Comparison of ENCODE assay signal across 16 mouse cellular contexts in the genomic region with DNA sequence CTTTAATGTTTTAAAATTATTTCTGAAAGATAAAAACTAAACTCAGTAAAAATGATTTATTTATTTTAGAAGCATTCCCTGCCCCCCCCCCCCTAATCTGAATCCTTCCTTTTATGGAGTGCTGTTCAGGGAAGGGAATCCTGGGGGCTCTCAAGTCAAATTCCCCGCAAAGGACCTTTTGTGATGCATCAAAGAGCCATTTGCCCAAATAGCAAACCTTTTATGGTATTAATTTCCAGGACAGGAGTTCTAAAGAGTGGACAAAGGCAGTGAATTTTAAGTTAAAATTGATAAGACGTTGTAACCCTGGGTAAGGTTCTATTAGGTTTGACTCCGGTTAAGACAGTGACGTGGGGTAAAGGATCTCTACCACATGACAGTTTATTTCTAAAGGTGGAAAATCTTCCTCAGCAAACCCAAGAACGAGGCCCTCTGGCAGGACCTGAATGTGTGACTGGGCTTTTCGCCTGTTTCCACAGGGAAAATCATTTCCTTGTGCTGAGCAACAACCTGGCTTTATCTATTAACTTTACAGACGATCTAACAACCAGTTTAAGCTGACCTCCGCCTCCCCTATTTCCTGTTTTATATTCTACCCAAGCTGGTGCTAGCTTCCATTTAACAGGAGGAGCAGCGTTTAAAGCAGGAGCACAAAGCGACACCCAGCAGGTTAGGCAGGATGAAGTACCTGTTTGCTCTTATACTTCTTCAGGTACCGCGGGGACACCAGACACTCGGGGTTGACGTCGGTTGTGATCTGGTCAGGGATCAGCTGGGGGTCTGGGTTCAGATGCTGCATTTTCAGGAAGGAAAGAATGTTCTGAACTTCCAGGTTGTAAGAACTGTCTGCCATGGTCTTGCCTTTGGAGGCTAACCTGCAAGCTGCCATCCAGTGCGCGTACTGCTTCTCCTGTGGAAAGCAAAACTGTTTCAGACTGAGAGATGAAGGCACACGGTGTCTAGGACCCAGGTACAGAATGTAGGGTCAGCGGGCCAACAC. TPM values are rescaled to one million over a fixed set of nuclear protein-coding genes. Genes with fewer than 3 reads are reported as not detected.
DNase-seq lines count a peak whose midpoint lies in the region; ATAC-seq and TF ChIP-seq lines count a peak whose summit lies in the region.
"Had no signal": no experiment of that assay in that cellular context is flagged by ENCODE, and none has a peak within 500 bp of the region (broad histone marks: within the 10 kb centered on the region; RNA-seq: fewer than 3 reads in every experiment).

No protein-coding gene starts in this region.

- no peak for TF ChIP-seq EP300 in stomach, postnatal 0 days (optimal IDR thresholded peaks at IDR 0.05)

- no peak overlapping the region for H3K4me2 ChIP-seq in forebrain, embryonic 11.5 days (ENCODE audit: low read depth, low read length, severe bottlenecking)
- H3K4me2 ChIP-seq in kidney, embryonic 14.5 days (replicated peaks; ENCODE audit: low read depth, low read length): no peak overlapping the region
- H3K4me2 ChIP-seq in stomach, postnatal 0 days (replicated peaks; ENCODE audit: low read depth): no peak overlapping the region
- H3K4me2 ChIP-seq: limb, embryonic 15.5 days; midbrain, embryonic 12.5 days; neural tube, embryonic 15.5 days had no signal

- H3K36me3 ChIP-seq in forebrain, embryonic 10.5 days (replicated peaks): peaks cover 89% of the 10 kb centered on the region
- H3K36me3 ChIP-seq in forebrain, embryonic 11.5 days (ENCODE audit: control insufficient read depth, insufficient read depth, low read length): peaks cover 7% of the 10 kb centered on the region; the same call in 1 of the 2 replicates
- H3K36me3 ChIP-seq in kidney, embryonic 14.5 days (ENCODE audit: control insufficient read depth, insufficient read depth, low read length): peaks cover 80% of the 10 kb centered on the region
- H3K36me3 ChIP-seq in testis, adult 2 months (ENCODE audit: control insufficient read depth, insufficient read depth, low read length): no peaks in the 10 kb centered on the region
- peaks cover 16% of the 10 kb centered on the region for H3K36me3 ChIP-seq in stomach, postnatal 0 days (ENCODE audit: control insufficient read depth, insufficient read depth, low read length)
- H3K36me3 ChIP-seq: G1E had no signal

- no peaks in the 10 kb centered on the region for H3K27me3 ChIP-seq in forebrain, embryonic 10.5 days (ENCODE audit: poor library complexity, severe bottlenecking)
- no peaks in the 10 kb centered on the region for H3K27me3 ChIP-seq in forebrain, embryonic 11.5 days (ENCODE audit: control insufficient read depth, insufficient read depth, low read length)
- no peaks in the 10 kb centered on the region for H3K27me3 ChIP-seq in kidney, embryonic 14.5 days (ENCODE audit: control insufficient read depth, insufficient read depth, low read length)
- H3K27me3 ChIP-seq in testis, adult 2 months (ENCODE audit: control insufficient read depth, insufficient read depth, low read length): no peaks in the 10 kb centered on the region
- H3K27me3 ChIP-seq in stomach, postnatal 0 days (ENCODE audit: control insufficient read depth, insufficient read depth, low read length): no peaks in the 10 kb centered on the region
- H3K27me3 ChIP-seq: limb, embryonic 15.5 days; midbrain, embryonic 12.5 days; neural tube, embryonic 15.5 days had no signal

- no peak for TF ChIP-seq CTCF in testis, adult 2 months (IDR thresholded peaks at IDR 0.05; ENCODE audit: control insufficient read depth, insufficient read depth, insufficient replicate concordance, low read depth, low read length)
- no peak for TF ChIP-seq CTCF in stomach, postnatal 0 days (IDR thresholded peaks at IDR 0.05; ENCODE audit: low read depth)

- no peak for TF ChIP-seq POLR2A in testis, adult 2 months (IDR thresholded peaks at IDR 0.05; ENCODE audit: control insufficient read depth, low read depth, low read length)

- no peak overlapping the region for H3K9ac ChIP-seq in forebrain, embryonic 11.5 days (ENCODE audit: low read length)
- H3K9ac ChIP-seq in kidney, embryonic 14.5 days (ENCODE audit: low read depth, low read length): no peak overlapping the region
- peak overlapping the region; percentile 23; the same call in 1 of the 2 replicates for H3K9ac ChIP-seq in stomach, postnatal 0 days (ENCODE audit: low read length)
- H3K9ac ChIP-seq: limb, embryonic 15.5 days; midbrain, embryonic 12.5 days; neural tube, embryonic 15.5 days had no signal

- ATAC-seq in forebrain, embryonic 11.5 days (replicated peaks; ENCODE audit: low FRiP score): no peak
- ATAC-seq in kidney, embryonic 14.5 days (ENCODE audit: low FRiP score, low TSS enrichment): no peak
- no peak for ATAC-seq in stomach, postnatal 0 days (ENCODE audit: low FRiP score, low TSS enrichment)
- ATAC-seq in activated CD4-positive, CD25-positive, alpha-beta regulatory T cell, adult 4 months: no peak
- ATAC-seq: hindbrain, embryonic 16.5 days had no signal

- DNase-seq in forebrain, embryonic 10.5 days (ENCODE audit: extremely low spot score, low spot score): no peak
- no peak for DNase-seq in forebrain, embryonic 11.5 days (ENCODE audit: low spot score)
- DNase-seq in kidney, postnatal 36 days: no peak
- no peak for DNase-seq in testis, postnatal 10 days (ENCODE audit: low spot score)
- no peak for DNase-seq in stomach, postnatal 0 days (ENCODE audit: low spot score)
- DNase-seq: cerebellum, postnatal 36 days; right cerebral cortex, postnatal 14 days had no signal

- H3K4me3 ChIP-seq in forebrain, embryonic 10.5 days: no peak overlapping the region
- H3K4me3 ChIP-seq in forebrain, embryonic 11.5 days (ENCODE audit: low read depth, low read length): no peak overlapping the region
- no peak overlapping the region for H3K4me3 ChIP-seq in kidney, embryonic 14.5 days (ENCODE audit: low read length)
- no peak overlapping the region for H3K4me3 ChIP-seq in testis, adult 2 months (ENCODE audit: control insufficient read depth, low read depth, low read length)
- H3K4me3 ChIP-seq in stomach, postnatal 0 days (ENCODE audit: low read depth, low read length): no peak overlapping the region
- H3K4me3 ChIP-seq: erythroblast, embryonic 14.5 days; limb, embryonic 15.5 days; midbrain, embryonic 12.5 days; neural tube, embryonic 15.5 days had no signal

- H3K9me3 ChIP-seq in forebrain, embryonic 10.5 days: peaks cover under 1% of the 10 kb centered on the region
- peaks cover under 1% of the 10 kb centered on the region; the same call in 1 of the 2 replicates for H3K9me3 ChIP-seq in forebrain, embryonic 11.5 days (ENCODE audit: control insufficient read depth, low read length)
- H3K9me3 ChIP-seq in kidney, embryonic 14.5 days (ENCODE audit: control insufficient read depth, low read length): peaks cover 1% of the 10 kb centered on the region; the same call in 1 of the 2 replicates
- H3K9me3 ChIP-seq in stomach, postnatal 0 days (ENCODE audit: control insufficient read depth, low read length): no peaks in the 10 kb centered on the region
- H3K9me3 ChIP-seq: limb, embryonic 15.5 days; neural tube, embryonic 15.5 days had no signal

- peak overlapping the region; percentile 6; the same call in 1 of the 2 replicates for H3K27ac ChIP-seq in forebrain, embryonic 10.5 days
- no peak overlapping the region for H3K27ac ChIP-seq in forebrain, embryonic 11.5 days (ENCODE audit: low read depth, low read length)
- H3K27ac ChIP-seq in kidney, embryonic 14.5 days (ENCODE audit: low read depth, low read length): peak overlapping the region; percentile 76; the same call in 1 of the 2 replicates
- peak overlapping the region; percentile 12; the same call in 1 of the 2 replicates for H3K27ac ChIP-seq in testis, adult 2 months (ENCODE audit: control insufficient read depth, insufficient read depth, low read depth, low read length)
- H3K27ac ChIP-seq in stomach, postnatal 0 days (replicated peaks): peak overlapping the region; percentile 79

- H3K4me1 ChIP-seq in forebrain, embryonic 10.5 days: peaks cover 31% of the 10 kb centered on the region
- H3K4me1 ChIP-seq in forebrain, embryonic 11.5 days (replicated peaks; ENCODE audit: control insufficient read depth, insufficient read depth, low read length): peaks cover 4% of the 10 kb centered on the region
- peaks cover 17% of the 10 kb centered on the region for H3K4me1 ChIP-seq in kidney, embryonic 14.5 days (ENCODE audit: control insufficient read depth, insufficient read depth, low read length)
- no peaks in the 10 kb centered on the region for H3K4me1 ChIP-seq in testis, adult 2 months (ENCODE audit: control insufficient read depth, insufficient read depth, low read length)
- no peaks in the 10 kb centered on the region for H3K4me1 ChIP-seq in stomach, postnatal 0 days (replicated peaks; ENCODE audit: control insufficient read depth, insufficient read depth)

- WGBS in forebrain, embryonic 10.5 days: 70% methylated on average over 19 of the region's 19 CpGs
- WGBS in forebrain, embryonic 11.5 days: 72% methylated on average over 19 of the region's 19 CpGs
- 62% methylated on average over 19 of the region's 19 CpGs for WGBS in kidney, embryonic 14.5 days
- WGBS in stomach, postnatal 0 days: 66% methylated on average over 19 of the region's 19 CpGs

RNA-seq across cellular contexts. Expression of a gene that starts 59.6 kb away (rescaled TPM):
- 41.1 and 45.9 TPM in 2 replicates for polyA plus RNA-seq in forebrain, embryonic 10.5 days (2016; fragmentation: Nextera tagmentation; extraction: Ambion mirVana)
- 33.7 and 33.8 TPM in 2 replicates for polyA plus RNA-seq in forebrain, embryonic 11.5 days (2014; fragmentation: Nextera tagmentation; extraction: Ambion mirVana)
- 56.3 and 74.5 TPM in 2 replicates for polyA plus RNA-seq in kidney, embryonic 14.5 days (2014; fragmentation: Nextera tagmentation; extraction: Ambion mirVana)
- polyA plus RNA-seq in testis, adult 2 months (2012; rRNA removed): 3.5 TPM in 2 replicates
- polyA plus RNA-seq in stomach, postnatal 0 days (2015; fragmentation: Nextera tagmentation; extraction: Ambion mirVana): 44.3 and 45.3 TPM in 2 replicates
- polyA plus RNA-seq in activated CD4-positive, CD25-positive, alpha-beta regulatory T cell, adult 4 months (2017; shearing (Covaris generic)): 10 to 100 TPM; 57.6 to 71.0 TPM
- polyA plus RNA-seq: erythroblast, embryonic 14.5 days had no signal
